Mouse (Mus musculus) left cerebral cortex, adult 8-10 months (tissue): Measurements from ENCODE around the gene Tbl1x. TPM values are rescaled to one million over a fixed set of nuclear protein-coding genes. Genes with fewer than 3 reads are reported as not detected.

ENCODE experiments used
- DNase-seq, 2 experiments: peaks; one replicate each; pipeline ENCODE4 v3.0.0; 2022; ENCODE audit warnings: low spot score in 2 of 2
- total RNA-seq, 4 experiments: library from RNA; stranded (reverse); gene quantifications; 2 replicates each; pipeline ENCODE4 v1.2.4; 2022

Tbl1x gene
- total RNA-seq, 4 experiments from 2014 or later, result 49.0 to 56.6 (median 53.3) TPM

DNA sequence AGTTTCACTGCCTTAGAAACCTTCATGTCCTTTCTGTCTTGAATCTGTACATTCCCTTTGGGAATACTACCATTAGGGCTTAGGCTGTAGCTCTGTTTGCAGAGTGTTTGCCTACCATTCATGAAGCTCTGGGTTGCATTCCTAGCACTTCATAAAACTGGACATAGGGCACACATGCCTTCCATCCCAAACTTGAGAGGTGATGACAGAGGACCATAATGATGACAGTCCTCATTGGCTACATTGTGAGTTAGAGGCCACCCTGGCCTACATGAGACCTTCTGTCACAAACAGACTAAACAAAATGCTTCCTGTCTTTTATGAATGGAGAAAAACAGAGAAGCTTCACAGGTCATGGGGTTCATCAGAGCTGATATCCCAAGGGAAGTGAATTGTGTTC is 33.2 kb downstream of the Tbl1x start:
- no peak for DNase-seq

- no peak for DNase-seq
Observed at GRCm38 (mm10) chrX:77544550-77544949, 33.7 kb downstream of the Tbl1x start.

DNA sequence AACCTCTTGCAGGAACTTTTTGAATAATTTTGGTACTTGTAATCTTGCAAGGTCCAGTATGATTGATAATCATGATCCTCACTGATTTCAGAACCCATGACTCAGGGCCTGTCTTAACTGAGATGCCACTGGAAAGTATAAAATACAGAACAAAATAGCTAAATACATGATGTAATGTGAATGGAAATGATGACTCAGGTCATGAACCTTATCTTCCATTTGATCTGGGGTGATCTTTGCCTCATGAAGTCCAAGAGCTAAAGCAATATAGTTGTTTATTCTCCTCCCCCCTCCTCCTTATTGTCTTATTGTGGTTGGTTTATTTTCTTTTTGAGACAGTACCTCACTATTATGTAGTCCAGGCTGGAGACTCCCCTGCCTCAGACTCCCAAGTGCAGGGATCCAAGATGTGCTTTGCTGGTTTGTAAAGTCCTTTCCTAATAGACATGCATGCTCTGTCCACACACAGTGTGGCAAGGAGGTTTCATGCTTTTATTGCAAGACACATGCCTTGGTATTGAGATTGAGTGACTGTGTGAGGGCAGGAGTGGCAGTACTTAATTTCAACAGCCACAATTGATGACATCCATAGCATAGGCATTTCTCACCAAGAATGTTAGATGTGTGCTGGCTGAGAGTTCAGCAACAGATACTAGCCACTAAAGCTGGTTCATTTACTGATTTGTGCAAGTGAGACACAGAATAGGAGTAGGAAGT is 34.7 kb downstream of the Tbl1x start:
- no peak for DNase-seq

GRCm38 (mm10) chrX:77546448-77546847 is 35.6 kb downstream of the Tbl1x start:
- DNase-seq, result no peak

GRCm38 (mm10) chrX:77548951-77549350 is 38.1 kb downstream of the Tbl1x start:
- DNase-seq, result no peak

GRCm38 (mm10) chrX:77550388-77550787 is 39.6 kb downstream of the Tbl1x start:
- no peak for DNase-seq

GRCm38 (mm10) chrX:77551306-77551705 is 40.5 kb downstream of the Tbl1x start:
- no peak for DNase-seq

- no peak for DNase-seq
Observed at GRCm38 (mm10) chrX:77552088-77552487, 41.3 kb downstream of the Tbl1x start.

- DNase-seq, result no peak
Observed at GRCm38 (mm10) chrX:77555985-77556384, 45.2 kb downstream of the Tbl1x start.

GRCm38 (mm10) chrX:77559199-77559881 is 48.5 kb downstream of the Tbl1x start:
- DNase-seq, result no peak

DNA sequence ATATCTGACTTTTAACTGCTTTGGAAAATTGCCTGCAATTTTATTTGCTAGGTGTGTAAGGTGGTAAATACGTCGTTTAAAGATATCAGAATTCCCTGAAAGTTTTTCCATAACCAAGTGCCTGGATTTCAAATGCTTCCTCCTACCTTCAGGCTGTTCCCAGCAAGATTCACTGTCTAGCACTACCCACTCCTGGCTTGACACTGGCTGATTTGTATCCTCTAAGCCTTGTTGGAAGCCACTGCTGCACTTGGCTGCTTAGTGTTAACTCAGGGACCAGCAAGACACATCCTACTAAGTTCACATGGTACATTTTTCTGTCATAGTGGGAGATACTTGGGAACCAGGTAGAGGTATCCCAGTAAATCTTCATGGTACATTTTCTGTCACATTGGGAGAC is 52.8 kb downstream of the Tbl1x start:
- peak in 1 of 2 experiments; percentile 21 for DNase-seq

DNA sequence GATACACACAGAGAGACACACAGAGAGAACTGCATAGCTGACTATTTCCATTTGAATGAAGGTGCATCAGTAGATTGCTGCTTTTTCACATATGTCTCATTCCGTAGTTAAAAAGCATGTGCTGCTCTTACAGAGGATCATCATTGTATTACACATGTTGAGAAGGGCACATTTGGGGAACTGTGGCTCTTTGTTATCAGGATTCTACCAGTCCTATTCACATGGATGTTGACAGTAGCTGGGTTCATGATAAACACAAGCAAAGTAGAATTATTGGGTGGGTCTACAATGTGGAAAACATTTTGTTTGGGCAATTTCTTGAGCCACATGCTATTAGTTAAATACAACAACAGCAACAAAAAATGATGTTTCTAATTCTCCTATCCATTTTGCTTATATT is 55.9 kb downstream of the Tbl1x start:
- DNase-seq, result no peak

- DNase-seq, result no peak
Observed at GRCm38 (mm10) chrX:77568013-77568412, 57.2 kb downstream of the Tbl1x start.

DNA sequence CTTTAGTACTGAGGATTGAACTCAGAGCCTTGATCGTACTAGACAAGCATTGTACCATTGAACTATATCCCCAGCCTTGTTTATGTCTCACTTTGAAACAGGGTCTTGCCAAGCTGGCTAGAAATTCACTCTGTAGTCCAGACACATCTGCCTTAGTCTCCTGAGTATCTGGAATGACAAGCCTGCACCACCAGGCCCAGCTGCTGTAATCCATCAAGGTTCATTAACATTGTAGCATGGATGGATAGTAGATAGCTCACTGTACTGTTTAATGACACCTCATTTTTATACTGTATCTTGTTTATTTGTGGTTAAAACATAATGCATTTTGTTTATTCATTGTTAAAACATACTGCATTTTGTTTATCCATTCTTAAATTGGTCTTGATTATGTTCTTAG is 62.9 kb downstream of the Tbl1x start:
- no peak for DNase-seq

DNA sequence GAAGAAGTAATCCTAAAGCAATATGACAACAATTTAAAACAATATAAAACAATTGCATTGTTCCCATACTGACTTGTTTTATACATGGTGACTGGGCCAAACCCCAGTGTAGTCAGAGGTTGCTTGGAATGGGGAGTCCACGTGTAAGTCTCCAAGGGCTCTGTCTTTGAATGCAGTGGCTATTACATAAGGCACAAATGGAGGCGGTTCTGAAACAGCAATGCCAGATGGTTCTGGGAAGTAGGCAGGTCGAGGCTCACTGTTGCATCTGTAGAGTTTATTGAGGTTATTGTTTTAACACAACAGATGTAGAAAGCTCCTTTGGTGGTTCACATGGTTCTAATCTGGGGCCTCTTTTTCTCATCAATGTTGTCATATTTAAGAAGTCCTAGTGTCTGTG is 66.3 kb downstream of the Tbl1x start:
- peak in 1 of 2 experiments; percentile 17 for DNase-seq

- DNase-seq, result no peak
Observed at GRCm38 (mm10) chrX:77578172-77578571, 67.4 kb downstream of the Tbl1x start.

GRCm38 (mm10) chrX:77579964-77580363 is 69.2 kb downstream of the Tbl1x start:
- DNase-seq, result no peak

DNA sequence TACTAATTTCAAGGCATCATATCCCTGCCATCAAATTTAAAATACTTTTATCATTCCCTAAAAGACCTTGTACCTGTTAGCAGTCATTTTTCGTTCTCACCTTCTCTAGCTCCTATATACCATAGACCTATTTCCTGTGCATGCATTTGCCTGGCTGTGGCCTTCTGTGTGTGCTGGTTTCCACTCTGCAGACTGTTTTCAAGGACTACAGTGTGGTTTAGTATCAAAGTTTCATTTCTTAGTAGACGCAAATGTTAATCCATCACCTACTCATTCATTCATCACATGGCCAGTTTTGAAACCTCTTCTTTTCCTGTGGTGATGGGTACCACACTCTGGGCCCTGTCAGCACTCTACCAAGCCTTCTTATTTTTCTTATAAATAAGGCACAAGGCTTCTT is 75.2 kb downstream of the Tbl1x start:
- DNase-seq, result no peak

DNA sequence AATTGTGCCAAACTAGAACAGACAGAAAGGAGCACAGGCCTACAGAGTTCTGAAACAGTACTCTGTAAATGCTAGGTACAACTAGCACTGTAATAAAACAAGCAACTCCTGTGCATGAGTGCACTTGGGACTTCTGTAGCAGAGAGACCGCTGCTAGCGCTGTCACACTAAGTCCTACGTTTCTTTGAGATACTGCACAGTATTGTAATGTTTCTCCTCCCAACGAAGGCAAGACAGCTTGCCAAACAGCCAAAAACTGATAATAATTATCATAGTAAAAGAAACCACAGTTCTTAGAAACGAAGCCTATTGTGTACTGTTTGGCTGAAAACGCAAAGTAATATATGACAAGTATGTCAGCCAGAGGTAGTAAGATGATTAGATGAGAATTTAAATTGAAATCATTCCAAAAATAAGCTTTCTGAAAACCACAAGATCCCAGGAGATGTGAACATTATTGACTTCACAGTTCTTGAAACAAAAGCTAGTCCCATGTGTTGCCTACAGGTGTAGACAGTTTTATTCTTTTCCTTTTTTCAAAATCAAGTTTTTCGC is 83.9 kb downstream of the Tbl1x start:
- DNase-seq, result no peak

GRCm38 (mm10) chrX:77597674-77598073 is 86.9 kb downstream of the Tbl1x start:
- DNase-seq, result peak in 1 of 2 experiments; percentile 43

DNA sequence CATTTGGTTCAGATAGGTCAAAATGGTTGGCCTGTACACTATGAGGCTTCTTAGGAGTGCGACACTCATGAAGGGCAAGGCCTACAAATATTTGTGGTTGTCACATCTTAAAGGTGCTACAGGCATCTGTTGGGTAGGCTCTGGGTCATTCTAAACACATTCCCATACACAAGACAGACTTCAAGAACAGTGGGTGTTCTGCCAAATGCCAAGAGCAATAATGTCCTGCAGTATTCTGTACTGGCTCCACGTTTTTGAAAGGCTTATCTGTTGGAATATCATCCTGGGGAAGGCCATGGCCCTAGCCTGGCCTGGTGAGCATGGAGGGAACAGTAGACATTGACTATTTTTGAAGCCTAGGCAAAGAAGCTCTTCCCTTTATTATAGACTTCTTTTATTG is 87.9 kb downstream of the Tbl1x start:
- DNase-seq, result no peak

DNA sequence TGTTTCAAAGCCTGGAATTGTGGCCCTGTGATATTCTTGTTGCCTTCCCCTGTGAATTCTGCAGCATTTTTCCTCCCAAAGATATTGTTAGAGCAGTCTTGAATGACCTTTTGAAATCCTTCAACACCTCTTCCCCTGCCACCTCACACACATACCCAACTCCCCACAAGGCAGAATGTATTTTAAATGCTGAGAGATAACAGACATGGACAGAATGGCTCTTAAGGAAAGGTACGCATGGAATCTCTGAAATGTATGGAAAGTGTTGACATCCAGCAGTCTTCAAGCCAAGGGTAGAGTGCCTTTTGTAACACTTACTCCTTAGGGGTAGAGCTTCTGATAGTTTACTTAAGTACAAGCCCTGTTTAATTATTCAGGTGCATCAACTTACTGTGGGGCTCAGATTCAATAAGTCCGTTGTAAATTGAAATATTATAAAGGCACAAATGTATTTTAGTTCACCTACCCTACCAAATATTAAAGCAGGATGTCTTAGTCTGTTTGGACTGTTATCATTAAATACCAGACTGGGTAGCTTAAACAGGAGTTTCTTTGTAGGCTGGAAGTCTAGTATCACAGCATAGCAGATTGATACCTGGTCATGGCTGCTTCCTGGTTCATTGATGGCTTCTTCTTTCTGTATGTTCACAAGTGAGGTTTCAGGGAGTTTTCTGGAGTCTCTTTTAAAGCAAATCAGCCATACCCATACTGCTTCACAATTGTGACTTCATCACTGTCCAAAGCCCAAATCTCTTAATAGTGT is 92.9 kb downstream of the Tbl1x start:
- no peak for DNase-seq
